Mouse (Mus musculus): Measurements from ENCODE around the gene Rab33b. TPM values are rescaled to one million over a fixed set of nuclear protein-coding genes. Genes with fewer than 3 reads are reported as not detected.
A peak's percentile ranks its signal among the peaks of the same experiment; 100 is the strongest.

Gene Rab33b
- polyA plus RNA-seq, 1 experiment from 2014 or later, result 22.3 TPM

DNA sequence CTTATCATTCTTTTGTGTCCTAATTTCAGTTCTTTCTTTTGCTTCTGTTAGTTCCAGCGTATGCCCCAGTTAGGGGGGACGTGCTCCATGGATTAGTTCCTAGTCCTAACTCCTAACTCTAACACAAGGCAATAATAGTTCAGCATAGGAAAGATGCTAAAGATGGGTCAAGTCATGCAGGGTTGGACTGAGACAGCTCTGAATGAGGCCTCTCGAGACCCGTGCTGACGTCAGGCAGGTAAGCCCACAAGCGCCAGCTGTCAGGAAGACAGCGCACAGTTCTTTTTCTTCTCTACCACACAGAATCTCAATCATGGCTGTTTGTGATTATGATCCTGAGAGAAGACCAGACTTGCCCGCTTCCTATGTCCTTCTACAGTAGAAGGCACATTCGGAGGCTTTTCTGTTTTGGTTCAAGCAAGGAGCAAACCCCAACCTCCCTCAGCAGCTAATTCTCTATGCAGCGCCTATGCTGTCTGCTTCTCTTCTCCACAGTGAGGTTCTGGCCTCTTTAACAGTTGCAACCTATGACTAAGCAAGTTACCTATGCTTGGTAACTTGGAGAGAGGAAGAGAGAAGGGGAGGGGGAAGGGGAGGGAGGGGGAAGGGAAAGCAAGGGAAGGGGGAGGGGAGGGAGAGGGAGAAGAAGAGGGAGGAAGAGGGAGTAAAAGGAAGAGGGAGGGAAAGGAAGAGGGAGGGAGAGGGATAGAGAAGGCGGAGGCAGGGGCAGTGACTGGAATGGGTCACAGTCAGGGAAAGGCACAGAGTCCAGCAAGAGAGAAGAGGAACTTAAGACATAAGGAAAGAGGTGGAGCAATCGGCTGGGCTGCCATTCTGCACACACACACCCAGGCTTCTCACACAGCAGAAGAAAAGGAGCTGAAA, 34.4 kb downstream of the Rab33b start:
- H3K36me3 ChIP-seq, result peaks cover 39% of the 10 kb centered on the region
- H3K27me3 ChIP-seq, result no peaks in the 10 kb centered on the region
- no peaks in the 10 kb centered on the region for H3K4me1 ChIP-seq
- no peak overlapping the region for H3K4me3 ChIP-seq
- H3K27ac ChIP-seq, result no peak overlapping the region
- no peak overlapping the region for H3K4me2 ChIP-seq (replicated peaks)
- H3K9ac ChIP-seq, result no peak overlapping the region
- ATAC-seq (ENCODE audit: low FRiP score), result no peak
- H3K9me3 ChIP-seq (replicated peaks), result no peaks in the 10 kb centered on the region
- WGBS, result 80% methylated on average over 12 of the region's 12 CpGs

GRCm38 (mm10) chr3:51518763-51519121, 35.0 kb downstream of the Rab33b start:
- no peak overlapping the region for H3K27ac ChIP-seq
- no peaks in the 10 kb centered on the region for H3K4me1 ChIP-seq
- WGBS, result 67% methylated on average over 8 of the region's 8 CpGs
- H3K4me3 ChIP-seq, result no peak overlapping the region
- peaks cover 45% of the 10 kb centered on the region for H3K36me3 ChIP-seq
- H3K9ac ChIP-seq, result no peak overlapping the region
- no peaks in the 10 kb centered on the region for H3K9me3 ChIP-seq (replicated peaks)
- no peaks in the 10 kb centered on the region for H3K27me3 ChIP-seq
- H3K4me2 ChIP-seq (replicated peaks), result no peak overlapping the region
- ATAC-seq (ENCODE audit: low FRiP score), result no peak

GRCm38 (mm10) chr3:51521262-51521661, 37.5 kb downstream of the Rab33b start:
- WGBS, result 93% methylated on average over 14 of the region's 14 CpGs
- no peaks in the 10 kb centered on the region for H3K9me3 ChIP-seq (replicated peaks)
- peaks cover 70% of the 10 kb centered on the region for H3K36me3 ChIP-seq
- 0 out of 2 replicates have a peak, but pooled peaks have one; percentile 26 for ATAC-seq (ENCODE audit: low FRiP score)
- no peak overlapping the region for H3K4me2 ChIP-seq (replicated peaks)
- H3K4me3 ChIP-seq, result no peak overlapping the region
- H3K9ac ChIP-seq, result no peak overlapping the region
- no peaks in the 10 kb centered on the region for H3K4me1 ChIP-seq
- no peak overlapping the region for H3K27ac ChIP-seq
- no peaks in the 10 kb centered on the region for H3K27me3 ChIP-seq

DNA sequence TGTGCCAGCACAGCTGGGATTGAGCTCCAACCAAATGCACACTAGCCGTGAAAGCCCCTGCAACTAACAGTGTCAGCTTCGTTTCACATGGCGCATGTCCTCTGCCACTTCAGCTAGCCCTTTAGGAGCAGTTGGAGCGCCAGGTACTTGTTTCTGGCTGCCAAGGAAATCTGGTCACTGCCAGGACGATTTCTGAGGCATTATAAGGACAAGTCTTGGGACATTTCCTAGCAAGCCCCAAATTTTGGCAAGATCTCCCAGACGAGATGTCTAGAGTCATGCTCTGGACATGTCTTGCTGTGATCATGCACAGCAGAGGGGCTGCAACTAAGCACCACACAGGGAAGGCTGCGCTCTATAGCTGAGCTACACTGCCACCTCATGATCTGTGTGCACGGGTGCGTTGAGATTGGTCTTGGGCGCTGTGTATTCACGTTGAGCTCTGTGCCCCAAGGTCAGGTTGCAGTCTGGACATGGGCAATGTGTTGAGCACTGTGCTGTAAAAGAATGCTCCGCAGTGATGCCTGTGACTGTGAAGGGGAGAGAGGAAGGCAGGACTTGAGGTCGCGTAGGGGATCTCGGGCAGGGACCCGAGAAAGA, 41.6 kb downstream of the Rab33b start:
- WGBS, result 85% methylated on average over 16 of the region's 16 CpGs
- peaks cover 85% of the 10 kb centered on the region for H3K36me3 ChIP-seq
- ATAC-seq (ENCODE audit: low FRiP score), result no peak

DNA sequence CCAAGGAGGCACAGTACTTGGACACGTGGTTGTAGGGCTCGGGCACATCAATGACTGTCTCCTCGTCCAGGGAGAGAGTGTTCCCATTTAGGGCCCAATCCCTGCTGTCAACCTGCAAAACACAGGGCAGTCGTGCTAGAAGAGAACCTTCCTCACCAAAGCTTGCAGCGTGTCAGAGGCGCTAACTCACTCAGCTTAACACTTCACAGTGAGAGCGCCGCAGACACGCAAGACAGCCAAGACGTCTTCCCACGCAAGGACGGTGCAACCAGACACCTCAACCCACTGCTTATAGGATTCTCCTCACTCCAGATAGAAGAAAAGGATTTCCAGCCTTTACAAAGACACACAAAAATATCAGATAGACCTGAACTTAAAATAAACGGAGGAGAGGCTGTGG, 43.2 kb downstream of the Rab33b start:
- H3K9me3 ChIP-seq (replicated peaks), result no peaks in the 10 kb centered on the region
- H3K36me3 ChIP-seq, result peaks cover 89% of the 10 kb centered on the region
- 92% methylated on average over 13 of the region's 13 CpGs for WGBS

More for the DNA sequence above, 41.6 kb downstream of the Rab33b start:
- no peaks in the 10 kb centered on the region for H3K9me3 ChIP-seq (replicated peaks)
- no peaks in the 10 kb centered on the region for H3K27me3 ChIP-seq
- H3K4me1 ChIP-seq, result no peaks in the 10 kb centered on the region
- H3K27ac ChIP-seq, result no peak overlapping the region
- H3K9ac ChIP-seq, result no peak overlapping the region
- no peak overlapping the region for H3K4me2 ChIP-seq (replicated peaks)
- no peak overlapping the region for H3K4me3 ChIP-seq

DNA sequence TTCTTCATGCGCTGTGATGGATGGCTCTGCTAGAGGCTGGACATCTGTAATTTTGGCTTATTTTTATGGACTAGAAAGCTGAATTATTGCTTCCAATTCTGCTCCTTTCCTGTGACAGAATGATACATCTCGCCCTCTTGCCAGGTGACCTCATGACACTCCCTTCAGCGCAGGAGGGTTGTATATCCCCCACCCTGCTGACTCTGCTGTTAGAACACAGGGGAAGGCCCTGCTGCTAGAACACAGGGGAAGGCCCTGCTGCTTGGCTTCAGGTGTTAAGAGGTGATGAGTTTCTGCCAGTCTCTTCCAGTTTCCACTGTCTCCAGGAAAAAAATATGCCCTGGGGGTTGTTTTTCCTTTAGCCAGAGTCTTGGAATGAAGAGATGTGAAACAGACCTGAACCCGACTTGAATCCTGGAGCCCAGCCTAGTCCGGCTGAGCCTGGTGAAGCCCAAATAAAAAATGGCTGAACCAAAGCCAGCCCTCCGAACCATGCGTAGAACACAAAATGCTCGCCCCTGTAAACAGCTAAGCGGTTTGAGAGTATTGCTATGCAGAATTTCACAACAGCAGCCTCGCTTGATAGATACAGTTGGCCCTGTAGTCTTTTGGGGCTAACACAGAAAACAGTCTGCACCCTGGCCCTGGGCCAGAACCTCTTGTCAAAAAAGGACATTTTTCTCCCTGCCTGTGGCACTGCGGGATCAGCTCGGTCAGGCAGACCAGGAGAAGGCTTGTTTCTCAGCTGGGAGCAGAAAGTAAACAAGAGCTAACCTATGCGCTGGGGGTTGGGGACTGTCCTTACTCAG, 48.0 kb downstream of the Rab33b start:
- 0 out of 2 replicates have a peak, but pooled peaks cover 5% of the 10 kb centered on the region for H3K4me1 ChIP-seq
- no peak overlapping the region for H3K9ac ChIP-seq
- H3K27ac ChIP-seq, result no peak overlapping the region
- no peak overlapping the region for H3K4me2 ChIP-seq (replicated peaks)
- peaks cover 79% of the 10 kb centered on the region for H3K36me3 ChIP-seq
- H3K9me3 ChIP-seq (replicated peaks), result no peaks in the 10 kb centered on the region
- 83% methylated on average over 13 of the region's 13 CpGs for WGBS
- H3K27me3 ChIP-seq, result no peaks in the 10 kb centered on the region
- no peak for ATAC-seq (ENCODE audit: low FRiP score)
- no peak overlapping the region for H3K4me3 ChIP-seq

More for the DNA sequence above, 43.2 kb downstream of the Rab33b start:
- Histone ChIP-seq H3K27me3 (no peaks in the 10 kb centered on the region), H3K9ac (no peak overlapping the region), H3K4me3 (no peak overlapping the region), H3K27ac (no peak overlapping the region), H3K4me2 (replicated peaks) (no peak overlapping the region), H3K4me1 (no peaks in the 10 kb centered on the region)
- no peak for ATAC-seq (ENCODE audit: low FRiP score)

DNA sequence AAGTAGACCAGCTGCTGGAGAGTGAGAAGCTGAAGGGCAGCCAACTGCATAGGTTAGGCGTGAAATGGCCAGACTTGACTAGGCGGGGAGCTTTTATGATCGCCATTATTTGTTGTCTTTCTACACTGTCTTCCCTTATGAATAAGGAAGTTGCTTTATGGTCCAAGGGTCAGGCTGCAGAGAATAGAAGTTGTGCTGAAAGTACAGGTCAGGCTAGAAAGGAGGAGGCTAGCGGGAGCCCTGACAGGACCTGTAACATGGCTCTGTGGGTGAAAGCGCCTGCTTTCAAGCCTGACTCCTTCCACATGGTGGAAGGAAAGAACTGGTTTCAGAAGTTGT, 48.5 kb downstream of the Rab33b start:
- Histone ChIP-seq H3K27ac (0 out of 2 replicates have a peak overlapping the region, but pooled peaks have one; percentile 7), H3K27me3 (no peaks in the 10 kb centered on the region), H3K4me1 (0 out of 2 replicates have a peak, but pooled peaks cover 5% of the 10 kb centered on the region), H3K9me3 (replicated peaks) (no peaks in the 10 kb centered on the region), H3K36me3 (peaks cover 76% of the 10 kb centered on the region), H3K4me3 (no peak overlapping the region), H3K9ac (no peak overlapping the region), H3K4me2 (replicated peaks) (no peak overlapping the region)
- ATAC-seq (ENCODE audit: low FRiP score), result no peak; the same call in 1 of the 2 replicates
- WGBS, result 77% methylated on average over 5 of the region's 5 CpGs

- Histone ChIP-seq H3K27ac (no peak overlapping the region), H3K4me3 (no peak overlapping the region), H3K9ac (no peak overlapping the region), H3K36me3 (peaks cover 79% of the 10 kb centered on the region), H3K4me1 (0 out of 2 replicates have a peak, but pooled peaks cover 5% of the 10 kb centered on the region), H3K4me2 (replicated peaks) (no peak overlapping the region), H3K27me3 (no peaks in the 10 kb centered on the region), H3K9me3 (replicated peaks) (no peaks in the 10 kb centered on the region)
- 92% methylated on average over 5 of the region's 5 CpGs for WGBS
- ATAC-seq (ENCODE audit: low FRiP score), result no peak
These were observed 49.9 kb downstream of the Rab33b start for GRCm38 (mm10) chr3:51533573-51533972.

DNA sequence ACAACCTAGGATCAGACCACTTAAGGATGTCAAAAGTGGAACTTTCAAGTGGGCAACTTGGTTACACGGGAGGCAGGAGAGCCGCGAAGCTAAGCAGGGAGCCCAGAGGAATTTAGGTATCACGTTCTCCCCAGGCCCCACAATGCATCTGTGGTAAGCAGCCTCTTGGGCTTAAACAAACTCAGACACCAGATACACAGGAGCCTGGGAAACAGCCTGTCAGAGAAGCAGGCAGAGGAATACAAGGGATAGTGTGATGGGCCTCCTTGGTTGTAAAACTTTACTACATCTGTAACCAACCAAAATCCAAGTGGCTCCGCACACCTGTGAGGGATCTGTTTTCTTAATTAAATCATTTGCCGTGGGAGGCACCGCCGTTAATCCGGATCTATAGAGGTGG, 50.3 kb downstream of the Rab33b start:
- WGBS, result 86% methylated on average over 9 of the region's 9 CpGs
- H3K9ac ChIP-seq, result no peak overlapping the region
- no peaks in the 10 kb centered on the region for H3K27me3 ChIP-seq
- no peaks in the 10 kb centered on the region for H3K9me3 ChIP-seq (replicated peaks)
- H3K36me3 ChIP-seq, result peaks cover 79% of the 10 kb centered on the region
- 0 out of 2 replicates have a peak, but pooled peaks cover 5% of the 10 kb centered on the region for H3K4me1 ChIP-seq
- no peak overlapping the region for H3K27ac ChIP-seq
- no peak for ATAC-seq (ENCODE audit: low FRiP score)
- H3K4me3 ChIP-seq, result no peak overlapping the region
- no peak overlapping the region for H3K4me2 ChIP-seq (replicated peaks)

- Histone ChIP-seq H3K4me3 (no peak overlapping the region), H3K9ac (no peak overlapping the region), H3K27me3 (no peaks in the 10 kb centered on the region), H3K9me3 (replicated peaks) (no peaks in the 10 kb centered on the region), H3K36me3 (peaks cover 62% of the 10 kb centered on the region), H3K27ac (no peak overlapping the region), H3K4me1 (0 out of 2 replicates have a peak, but pooled peaks cover 6% of the 10 kb centered on the region), H3K4me2 (replicated peaks) (no peak overlapping the region)
- WGBS, result 59% methylated on average over 15 of the region's 15 CpGs
- no peak for ATAC-seq (ENCODE audit: low FRiP score)
These were observed 56.1 kb downstream of the Rab33b start for GRCm38 (mm10) chr3:51539567-51540408.

- Histone ChIP-seq H3K9me3 (replicated peaks) (no peaks in the 10 kb centered on the region), H3K27me3 (no peaks in the 10 kb centered on the region), H3K4me2 (replicated peaks) (no peak overlapping the region), H3K4me1 (0 out of 2 replicates have a peak, but pooled peaks cover 6% of the 10 kb centered on the region), H3K9ac (no peak overlapping the region), H3K36me3 (peaks cover 55% of the 10 kb centered on the region), H3K4me3 (no peak overlapping the region), H3K27ac (no peak overlapping the region)
- 96% methylated on average over 9 of the region's 9 CpGs for WGBS
- ATAC-seq (ENCODE audit: low FRiP score), result no peak
These were observed 56.9 kb downstream of the Rab33b start for GRCm38 (mm10) chr3:51540659-51541058.
